Mouse (Mus musculus) regulatory T cell (primary cell): ENCODE data around the gene Wscd1.
"Not testable (repeated sequence)": the region's sequence is repeated elsewhere in the genome, so short reads cannot be mapped to it uniquely, and the experiment has no call there.

Source experiments
- in situ Hi-C: fragments of 300-600 bp; cut with MboI, MseI; formaldehyde crosslinking; loops from one replicate; pipeline ENCODE4 v1.15.1; 2025; ENCODE audit warnings: high pct_unique_total_duplicates

The Wscd1 gene

GRCm38 (mm10) chr11:71770479-71770878 lies 20.8 kb downstream of the Wscd1 start:
- in situ Hi-C loops: loop anchor here (10.0 kb wide), 1 partner anchor 954 kb away; no protein-coding TSS in a partner anchor

- in situ Hi-C loops: loop anchor here (10.0 kb wide), 1 partner anchor 954 kb away; no protein-coding TSS in a partner anchor
Measured at GRCm38 (mm10) chr11:71771074-71771473, 21.4 kb downstream of the Wscd1 start.

- in situ Hi-C loops: loop anchor here (10.0 kb wide), 1 partner anchor 953 kb away; no protein-coding TSS in a partner anchor
Measured at GRCm38 (mm10) chr11:71772056-71772455, 22.3 kb downstream of the Wscd1 start.

GRCm38 (mm10) chr11:71772802-71773201 lies 23.1 kb downstream of the Wscd1 start:
- in situ Hi-C loops: loop anchor here (10.0 kb wide), 1 partner anchor 952 kb away; no protein-coding TSS in a partner anchor

- in situ Hi-C loops: loop anchor here (10.0 kb wide), 1 partner anchor 951 kb away; no protein-coding TSS in a partner anchor
Measured at GRCm38 (mm10) chr11:71773986-71774767, 24.5 kb downstream of the Wscd1 start.

GRCm38 (mm10) chr11:71775056-71775455 lies 25.3 kb downstream of the Wscd1 start:
- in situ Hi-C loops: loop anchor here (10.0 kb wide), 1 partner anchor 950 kb away; no protein-coding TSS in a partner anchor

GRCm38 (mm10) chr11:71779642-71780041 lies 29.9 kb downstream of the Wscd1 start:
- in situ Hi-C loops: loop anchor here (10.0 kb wide), 1 partner anchor 945 kb away; no protein-coding TSS in a partner anchor

- in situ Hi-C loops: no loop called here
Measured at GRCm38 (mm10) chr11:71781737-71782354, 32.1 kb downstream of the Wscd1 start.

GRCm38 (mm10) chr11:71785499-71785898 lies 35.8 kb downstream of the Wscd1 start:
- in situ Hi-C loops: no loop called here

- in situ Hi-C loops: no loop called here
Measured at GRCm38 (mm10) chr11:71788209-71788608, 38.5 kb downstream of the Wscd1 start.

GRCm38 (mm10) chr11:71790227-71790626 lies 40.5 kb downstream of the Wscd1 start:
- in situ Hi-C loops: no loop called here

GRCm38 (mm10) chr11:71799206-71799605 lies 49.5 kb downstream of the Wscd1 start:
- in situ Hi-C loops: no loop called here

GRCm38 (mm10) chr11:71808521-71808920 lies 58.8 kb downstream of the Wscd1 start:
- in situ Hi-C loops: no loop called here

GRCm38 (mm10) chr11:71811828-71812227 lies 62.1 kb downstream of the Wscd1 start:
- in situ Hi-C loops: no loop called here

GRCm38 (mm10) chr11:71812921-71813320 lies 63.2 kb downstream of the Wscd1 start:
- in situ Hi-C loops: no loop called here

GRCm38 (mm10) chr11:71814511-71814910 lies 64.8 kb downstream of the Wscd1 start:
- in situ Hi-C loops: no loop called here

GRCm38 (mm10) chr11:71815326-71815725 lies 65.6 kb downstream of the Wscd1 start:
- in situ Hi-C loops: no loop called here

- in situ Hi-C loops: no loop called here
Measured at GRCm38 (mm10) chr11:71816918-71817317, 67.2 kb downstream of the Wscd1 start.

- in situ Hi-C loops: no loop called here
Measured at GRCm38 (mm10) chr11:71817341-71817740, 67.6 kb downstream of the Wscd1 start.

GRCm38 (mm10) chr11:71818111-71818510 lies 68.4 kb downstream of the Wscd1 start:
- in situ Hi-C loops: no loop called here

- in situ Hi-C loops: no loop called here
Measured at GRCm38 (mm10) chr11:71819901-71820300, 70.2 kb downstream of the Wscd1 start.

GRCm38 (mm10) chr11:71820847-71821246 lies 71.1 kb downstream of the Wscd1 start:
- in situ Hi-C loops: no loop called here

- in situ Hi-C loops: not testable (repeated sequence)
Measured at GRCm38 (mm10) chr11:71821526-71821925, 71.8 kb downstream of the Wscd1 start.
